Mouse (Mus musculus): ENCODE measurements around the gene 3110070M22Rik. TPM values are rescaled to one million over a fixed set of nuclear protein-coding genes. Genes with fewer than 3 reads are reported as not detected.

Gene 3110070M22Rik
- polyA plus RNA-seq, 1 experiment from 2014 or later: 2.9 TPM

- Histone ChIP-seq H3K4me3 (replicated peaks; ENCODE audit: low read length) (no peak overlapping the region), H3K36me3 (replicated peaks; ENCODE audit: control insufficient read depth, insufficient read depth) (peaks cover 52% of the 10 kb centered on the region), H3K4me1 (replicated peaks; ENCODE audit: control insufficient read depth, insufficient read depth, low read length) (no peaks in the 10 kb centered on the region), H3K9me3 (ENCODE audit: control insufficient read depth, low read length) (no peaks in the 10 kb centered on the region), H3K27ac (no peak overlapping the region), H3K4me2 (replicated peaks) (no peak overlapping the region), H3K27me3 (ENCODE audit: control insufficient read depth, insufficient read depth, low read length) (no peaks in the 10 kb centered on the region), H3K9ac (no peak overlapping the region)
- ATAC-seq (ENCODE audit: low FRiP score) (no peak), DNase-seq (ENCODE audit: low spot score) (no peak)
- WGBS: 92% methylated on average over 7 of the region's 7 CpGs
Measured at GRCm38 (mm10) chr13:119456342-119456741, 31.8 kb downstream of the 3110070M22Rik start.

- H3K9me3 ChIP-seq (ENCODE audit: control insufficient read depth, low read length): no peaks in the 10 kb centered on the region
- H3K4me2 ChIP-seq (replicated peaks): no peak overlapping the region
- H3K9ac ChIP-seq: no peak overlapping the region
- no peak overlapping the region for H3K4me3 ChIP-seq (replicated peaks; ENCODE audit: low read length)
- no peaks in the 10 kb centered on the region for H3K27me3 ChIP-seq (ENCODE audit: control insufficient read depth, insufficient read depth, low read length)
- peaks cover 65% of the 10 kb centered on the region for H3K36me3 ChIP-seq (replicated peaks; ENCODE audit: control insufficient read depth, insufficient read depth)
- DNase-seq (ENCODE audit: low spot score) (no peak), ATAC-seq (ENCODE audit: low FRiP score) (no peak)
- H3K4me1 ChIP-seq (replicated peaks; ENCODE audit: control insufficient read depth, insufficient read depth, low read length): no peaks in the 10 kb centered on the region
- H3K27ac ChIP-seq: no peak overlapping the region
Measured at GRCm38 (mm10) chr13:119455082-119455481, 33.1 kb downstream of the 3110070M22Rik start.

GRCm38 (mm10) chr13:119453563-119453962, 34.6 kb downstream of the 3110070M22Rik start:
- DNase-seq (ENCODE audit: low spot score) (no peak), ATAC-seq (ENCODE audit: low FRiP score) (no peak)
- no peaks in the 10 kb centered on the region for H3K9me3 ChIP-seq (ENCODE audit: control insufficient read depth, low read length)
- 96% methylated on average over 4 of the region's 4 CpGs for WGBS
- H3K27ac ChIP-seq: no peak overlapping the region
- H3K4me3 ChIP-seq (replicated peaks; ENCODE audit: low read length): no peak overlapping the region
- peaks cover 69% of the 10 kb centered on the region for H3K36me3 ChIP-seq (replicated peaks; ENCODE audit: control insufficient read depth, insufficient read depth)
- no peaks in the 10 kb centered on the region for H3K4me1 ChIP-seq (replicated peaks; ENCODE audit: control insufficient read depth, insufficient read depth, low read length)
- no peak overlapping the region for H3K9ac ChIP-seq
- no peaks in the 10 kb centered on the region for H3K27me3 ChIP-seq (ENCODE audit: control insufficient read depth, insufficient read depth, low read length)
- no peak overlapping the region for H3K4me2 ChIP-seq (replicated peaks)

- Histone ChIP-seq H3K9me3 (ENCODE audit: control insufficient read depth, low read length) (no peaks in the 10 kb centered on the region), H3K4me3 (replicated peaks; ENCODE audit: low read length) (no peak overlapping the region), H3K27me3 (ENCODE audit: control insufficient read depth, insufficient read depth, low read length) (no peaks in the 10 kb centered on the region), H3K9ac (no peak overlapping the region), H3K27ac (no peak overlapping the region), H3K36me3 (replicated peaks; ENCODE audit: control insufficient read depth, insufficient read depth) (peaks cover 76% of the 10 kb centered on the region), H3K4me1 (replicated peaks; ENCODE audit: control insufficient read depth, insufficient read depth, low read length) (no peaks in the 10 kb centered on the region), H3K4me2 (replicated peaks) (no peak overlapping the region)
- ATAC-seq (ENCODE audit: low FRiP score): no peak
- no peak for DNase-seq (ENCODE audit: low spot score)
- 95% methylated on average over 1 of the region's 1 CpGs for WGBS
Measured at GRCm38 (mm10) chr13:119442244-119442643, 45.9 kb downstream of the 3110070M22Rik start.

Other genes with a start within 250 kb of the 3110070M22Rik start
- 153 and 162 TPM in 2 replicates for gene Paip1, start 59.8 kb downstream of the 3110070M22Rik start, polyA plus RNA-seq (2014; fragmentation: Nextera tagmentation; extraction: Ambion mirVana)
- gene 4833420G17Rik, start 25.6 kb downstream of the 3110070M22Rik start, polyA plus RNA-seq (2014; fragmentation: Nextera tagmentation; extraction: Ambion mirVana): 84.2 and 92.3 TPM in 2 replicates
- gene Tmem267, start 344 bp downstream of the 3110070M22Rik start, polyA plus RNA-seq (2014; fragmentation: Nextera tagmentation; extraction: Ambion mirVana): 2.1 and 7.0 TPM in 2 replicates
- gene Ccl28, start 135.4 kb upstream of the 3110070M22Rik start, polyA plus RNA-seq (2014; fragmentation: Nextera tagmentation; extraction: Ambion mirVana): 0.40 and 0.53 TPM in 2 replicates
- gene Hmgcs1, start 202.0 kb upstream of the 3110070M22Rik start, polyA plus RNA-seq (2014; fragmentation: Nextera tagmentation; extraction: Ambion mirVana): 533 and 643 TPM in 2 replicates